Mouse (Mus musculus): ENCODE data around the gene Ctdspl.

Gene Ctdspl

GRCm38 (mm10) chr9:118926111-118926650, at the start of gene Ctdspl:
Gene Ctdspl, plus strand, starts transcription at chr9:118926453.
- no peak for DNase-seq (ENCODE audit: low read depth, low spot score)

GRCm38 (mm10) chr9:118876902-118877301, 49.4 kb upstream of the Ctdspl start:
- no peak for DNase-seq (ENCODE audit: low read depth, low spot score)

GRCm38 (mm10) chr9:118877365-118878008, 48.8 kb upstream of the Ctdspl start:
- no peak for DNase-seq (ENCODE audit: low read depth, low spot score)

- DNase-seq (ENCODE audit: low read depth, low spot score) = no peak
These were observed 47.7 kb upstream of the Ctdspl start for GRCm38 (mm10) chr9:118878596-118878995.

- DNase-seq (ENCODE audit: low read depth, low spot score) = no peak
These were observed 44.8 kb upstream of the Ctdspl start for GRCm38 (mm10) chr9:118881281-118881945.

- no peak for DNase-seq (ENCODE audit: low read depth, low spot score)
These were observed 44.3 kb upstream of the Ctdspl start for GRCm38 (mm10) chr9:118881946-118882284.

GRCm38 (mm10) chr9:118883150-118883549, 43.1 kb upstream of the Ctdspl start:
- no peak for DNase-seq (ENCODE audit: low read depth, low spot score)

- no peak for DNase-seq (ENCODE audit: low read depth, low spot score)
These were observed 40.5 kb upstream of the Ctdspl start for GRCm38 (mm10) chr9:118885785-118886184.

- DNase-seq (ENCODE audit: low read depth, low spot score) = no peak
These were observed 39.1 kb upstream of the Ctdspl start for GRCm38 (mm10) chr9:118887201-118887600.

- DNase-seq (ENCODE audit: low read depth, low spot score) = no peak
These were observed 38.5 kb upstream of the Ctdspl start for GRCm38 (mm10) chr9:118887734-118888133.

GRCm38 (mm10) chr9:118890149-118890548, 36.1 kb upstream of the Ctdspl start:
- DNase-seq (ENCODE audit: low read depth, low spot score) = no peak

GRCm38 (mm10) chr9:118890645-118891044, 35.6 kb upstream of the Ctdspl start:
- no peak for DNase-seq (ENCODE audit: low read depth, low spot score)

- DNase-seq (ENCODE audit: low read depth, low spot score) = no peak
These were observed 35.2 kb upstream of the Ctdspl start for GRCm38 (mm10) chr9:118891068-118891467.

- no peak for DNase-seq (ENCODE audit: low read depth, low spot score)
These were observed 34.7 kb upstream of the Ctdspl start for GRCm38 (mm10) chr9:118891593-118891992.

- DNase-seq (ENCODE audit: low read depth, low spot score) = no peak
These were observed 31.2 kb upstream of the Ctdspl start for GRCm38 (mm10) chr9:118895101-118895500.

GRCm38 (mm10) chr9:118900677-118901076, 25.6 kb upstream of the Ctdspl start:
- no peak for DNase-seq (ENCODE audit: low read depth, low spot score)

- DNase-seq (ENCODE audit: low read depth, low spot score) = peak; percentile 53
These were observed 24.3 kb upstream of the Ctdspl start for GRCm38 (mm10) chr9:118901917-118902316.

- peak; percentile 85 for DNase-seq (ENCODE audit: low read depth, low spot score)
These were observed 18.2 kb upstream of the Ctdspl start for GRCm38 (mm10) chr9:118907934-118908620.

- no peak for DNase-seq (ENCODE audit: low read depth, low spot score)
These were observed 13.2 kb upstream of the Ctdspl start for GRCm38 (mm10) chr9:118913048-118913447.

- no peak for DNase-seq (ENCODE audit: low read depth, low spot score)
These were observed 12.6 kb upstream of the Ctdspl start for GRCm38 (mm10) chr9:118913613-118914012.

- DNase-seq (ENCODE audit: low read depth, low spot score) = no peak
These were observed 11.7 kb upstream of the Ctdspl start for GRCm38 (mm10) chr9:118914589-118914988.

- DNase-seq (ENCODE audit: low read depth, low spot score) = no peak
These were observed 11.0 kb upstream of the Ctdspl start for GRCm38 (mm10) chr9:118915290-118915689.
